ENCODE assay signal across 8 mouse cellular contexts in genomic region chr13:13393228-13394095, GRCm38 (mm10). TPM values are rescaled to one million over a fixed set of nuclear protein-coding genes. Genes with fewer than 3 reads are reported as not detected.
DNase-seq lines count a peak whose midpoint lies in the region; ATAC-seq lines count a peak whose summit lies in the region.
"Not testable (repeated sequence)": the region's sequence is repeated elsewhere in the genome, so short reads cannot be mapped to it uniquely, and the experiment has no call there.

TSS of gene Gpr137b (minus strand) at chr13:13394014.

- peak within 1 kb of the TSS; percentile 53 for H3K4me3 ChIP-seq in embryonic facial prominence, embryonic 10.5 days

- DNase-seq in adrenal gland, adult 8-10 months: peak; percentile 39
- peak; percentile 76 for DNase-seq in embryonic facial prominence, embryonic 10.5 days (ENCODE audit: low spot score)
- DNase-seq in gonadal fat pad, adult 2 months (ENCODE audit: low read depth): not testable (repeated sequence)
- peak; percentile 20 to 62 for DNase-seq in left cerebral cortex, adult 18-20 months (ENCODE audit: low spot score in 2 of 2)
- DNase-seq in lung, postnatal 10 days: peak; percentile 54
- DNase-seq in ovary, postnatal 10 days (ENCODE audit: low spot score): peak; percentile 19
- peak; percentile 46 to 47 for DNase-seq in urinary bladder, adult 18-20 months (ENCODE audit: low spot score in 2 of 2)

- not testable (repeated sequence) for H3K36me3 ChIP-seq in embryonic facial prominence, embryonic 10.5 days (replicated peaks)

- under 1% methylated on average over 63 of the region's 78 CpGs for WGBS in embryonic facial prominence, embryonic 10.5 days

- H3K4me1 ChIP-seq in embryonic facial prominence, embryonic 10.5 days: not testable (repeated sequence)

- H3K9me3 ChIP-seq in embryonic facial prominence, embryonic 10.5 days: not testable (repeated sequence)

- H3K27me3 ChIP-seq in embryonic facial prominence, embryonic 10.5 days (replicated peaks; ENCODE audit: low read depth, poor library complexity, severe bottlenecking): not testable (repeated sequence)

- peak within 1 kb of the TSS; percentile 61; the same call in 1 of the 2 replicates for H3K27ac ChIP-seq in embryonic facial prominence, embryonic 10.5 days (replicated peaks)

- peak; percentile 73 for ATAC-seq in inflammation-experienced regulatory T-cells, adult 6 months

RNA-seq across cellular contexts. Expression of gene Gpr137b, which starts in this region (rescaled TPM):
- 10 to 100 TPM; 30.3 to 46.2 (median 38.0) TPM for total RNA-seq in adrenal gland, adult 8-10 months (2022)
- polyA plus RNA-seq in embryonic facial prominence, embryonic 10.5 days (2016; fragmentation: Nextera tagmentation; extraction: Ambion mirVana): 21.4 and 22.6 TPM in 2 replicates
- polyA plus RNA-seq in gonadal fat pad, adult 2 months (2012; rRNA removed): 30.9 and 45.6 TPM in 2 replicates
- 10 to 100 TPM in 1 of 3 experiments, 1 to 10 TPM in 2; 1.2 to 14.1 (median 6.4) TPM for polyA plus RNA-seq in inflammation-experienced regulatory T-cells, adult 6 months (2017; shearing (Covaris generic))
- 10 to 100 TPM; 21.3 to 23.1 TPM for total RNA-seq in left cerebral cortex, adult 18-20 months (2021)
